Mouse (Mus musculus) heart, embryonic 11.5 days (tissue): ENCODE data around the gene Gmip. TPM values are rescaled to one million over a fixed set of nuclear protein-coding genes. Genes with fewer than 3 reads are reported as not detected.

Source experiments
- ATAC-seq: fragments of 200-750 bp; cut with Nextera tagmentation; replicated peaks from 2 replicates; pipeline ENCODE4 v1.8.0; 2017; ENCODE audit warnings: moderate library complexity; ENCODE audit not compliant: insufficient number of reproducible peaks, low FRiP score, low TSS enrichment
- H3K27ac ChIP-seq: fragments of 300-500 bp; sonication (generic); 2 replicates; pipeline ENCODE4 v1.5.1; 2014; ENCODE audit warnings: mild to moderate bottlenecking, low read depth, low read length
- H3K27me3 ChIP-seq: fragments of 300-500 bp; sonication (generic); 2 replicates; pipeline ENCODE4 v1.6.1; 2014; ENCODE audit warnings: mild to moderate bottlenecking, low read length, mixed read lengths; ENCODE audit not compliant: control insufficient read depth, insufficient read depth
- H3K36me3 ChIP-seq: fragments of 300-500 bp; sonication (generic); 2 replicates; pipeline ENCODE4 v1.6.1; 2014; ENCODE audit warnings: mild to moderate bottlenecking, low read length, moderate library complexity, mixed read lengths; ENCODE audit not compliant: control insufficient read depth, insufficient read depth
- H3K4me1 ChIP-seq: fragments of 300-500 bp; sonication (generic); 2 replicates; pipeline ENCODE4 v1.6.1; 2014; ENCODE audit warnings: low read length; ENCODE audit not compliant: control insufficient read depth, insufficient read depth
- H3K4me2 ChIP-seq: fragments of 300-500 bp; sonication (generic); 2 replicates; pipeline ENCODE4 v1.6.1; 2014; ENCODE audit warnings: mild to moderate bottlenecking, moderate library complexity
- H3K4me3 ChIP-seq: fragments of 300-500 bp; sonication (generic); 2 replicates; pipeline ENCODE4 v1.5.1; 2014; ENCODE audit warnings: low read depth, low read length
- H3K9ac ChIP-seq: fragments of 300-500 bp; sonication (generic); 2 replicates; pipeline ENCODE4 v1.6.1; 2014; ENCODE audit warnings: mild to moderate bottlenecking, low read depth, low read length, moderate library complexity
- H3K9me3 ChIP-seq: fragments of 300-500 bp; sonication (generic); replicated peaks from 2 replicates; pipeline ENCODE4 v1.6.1; 2016; ENCODE audit warnings: low read length; ENCODE audit not compliant: control insufficient read depth
- WGBS: fragments of 180-500 bp; shearing (Covaris S2); extraction: QIAGEN DNeasy Blood & Tissue Kit; methylation state at CpG from one replicate; pipeline ENCODE4 v1.1.7; 2014; ENCODE audit not compliant: insufficient replicate concordance; 5-methylcytosine and 5-hydroxymethylcytosine counted together
- polyA plus RNA-seq: library from polyadenylated mRNA; unstranded; fragments of >200 nt; fragmentation: Nextera tagmentation; extraction: Ambion mirVana; gene quantifications from 2 replicates; pipeline ENCODE4 v1.2.1, GENCODE M21; 2014

The Gmip gene
- polyA plus RNA-seq, 1 experiment from 2014 or later: 7.8 TPM

- no peaks in the 10 kb centered on the region for H3K27me3 ChIP-seq
- no peaks in the 10 kb centered on the region for H3K36me3 ChIP-seq
- H3K4me2 ChIP-seq: no peak overlapping the region
- H3K4me3 ChIP-seq: no peak overlapping the region
- ATAC-seq: no peak
- WGBS: 47% methylated on average over 4 of the region's 4 CpGs
- no peaks in the 10 kb centered on the region for H3K4me1 ChIP-seq
- H3K27ac ChIP-seq: no peak overlapping the region
- no peak overlapping the region for H3K9ac ChIP-seq
- no peaks in the 10 kb centered on the region for H3K9me3 ChIP-seq
Measured at GRCm38 (mm10) chr8:69860807-69861206, 52.3 kb downstream of the Gmip start.

- no peaks in the 10 kb centered on the region for H3K4me1 ChIP-seq
- no peak overlapping the region for H3K4me3 ChIP-seq
- no peak overlapping the region for H3K4me2 ChIP-seq
- no peak for ATAC-seq
- no peaks in the 10 kb centered on the region for H3K9me3 ChIP-seq
- H3K9ac ChIP-seq: no peak overlapping the region
- no peaks in the 10 kb centered on the region for H3K27me3 ChIP-seq
- WGBS: 50% methylated on average over 2 of the region's 2 CpGs
- no peaks in the 10 kb centered on the region for H3K36me3 ChIP-seq
- H3K27ac ChIP-seq: no peak overlapping the region
Measured at GRCm38 (mm10) chr8:69861251-69861650, 52.8 kb downstream of the Gmip start.

- WGBS: 65% methylated on average over 5 of the region's 5 CpGs
- H3K4me1 ChIP-seq: no peaks in the 10 kb centered on the region
Measured at GRCm38 (mm10) chr8:69863387-69864020, 55.0 kb downstream of the Gmip start.

GRCm38 (mm10) chr8:69864180-69864579 is 55.7 kb downstream of the Gmip start:
- Histone ChIP-seq H3K9me3 (no peaks in the 10 kb centered on the region), H3K36me3 (no peaks in the 10 kb centered on the region), H3K9ac (no peak overlapping the region), H3K27ac (no peak overlapping the region), H3K4me2 (no peak overlapping the region), H3K4me3 (no peak overlapping the region), H3K27me3 (no peaks in the 10 kb centered on the region), H3K4me1 (no peaks in the 10 kb centered on the region)
- ATAC-seq: no peak
- 58% methylated on average over 5 of the region's 5 CpGs for WGBS

More at GRCm38 (mm10) chr8:69863387-69864020, 55.0 kb downstream of the Gmip start:
- Histone ChIP-seq H3K27ac (no peak overlapping the region), H3K4me2 (no peak overlapping the region), H3K9ac (0 out of 2 replicates have a peak overlapping the region, but pooled peaks have one; percentile 16), H3K4me3 (no peak overlapping the region), H3K9me3 (no peaks in the 10 kb centered on the region), H3K36me3 (no peaks in the 10 kb centered on the region), H3K27me3 (no peaks in the 10 kb centered on the region)
- no peak for ATAC-seq

GRCm38 (mm10) chr8:69867696-69868326 is 59.3 kb downstream of the Gmip start:
- peaks cover 7% of the 10 kb centered on the region for H3K27me3 ChIP-seq
- no peaks in the 10 kb centered on the region for H3K4me1 ChIP-seq
- H3K4me3 ChIP-seq: no peak overlapping the region
- H3K4me2 ChIP-seq: no peak overlapping the region
- H3K9ac ChIP-seq: no peak overlapping the region
- H3K27ac ChIP-seq: no peak overlapping the region
- H3K9me3 ChIP-seq: no peaks in the 10 kb centered on the region
- 58% methylated on average over 5 of the region's 5 CpGs for WGBS
- no peaks in the 10 kb centered on the region for H3K36me3 ChIP-seq
- no peak for ATAC-seq

GRCm38 (mm10) chr8:69870003-69870765 is 61.7 kb downstream of the Gmip start:
- H3K9ac ChIP-seq: no peak overlapping the region
- no peak for ATAC-seq
- no peak overlapping the region for H3K27ac ChIP-seq
- H3K4me1 ChIP-seq: no peaks in the 10 kb centered on the region
- WGBS: 71% methylated on average over 11 of the region's 11 CpGs
- H3K9me3 ChIP-seq: no peaks in the 10 kb centered on the region
- H3K36me3 ChIP-seq: no peaks in the 10 kb centered on the region
- no peak overlapping the region for H3K4me2 ChIP-seq
- H3K4me3 ChIP-seq: no peak overlapping the region
- H3K27me3 ChIP-seq: peaks cover 14% of the 10 kb centered on the region

- Histone ChIP-seq H3K4me2 (no peak overlapping the region), H3K4me1 (no peaks in the 10 kb centered on the region), H3K9ac (no peak overlapping the region), H3K36me3 (no peaks in the 10 kb centered on the region), H3K27me3 (peaks cover 14% of the 10 kb centered on the region), H3K9me3 (no peaks in the 10 kb centered on the region), H3K4me3 (no peak overlapping the region), H3K27ac (no peak overlapping the region)
- WGBS: 82% methylated on average over 6 of the region's 6 CpGs
- no peak for ATAC-seq
Measured at GRCm38 (mm10) chr8:69870907-69871306, 62.4 kb downstream of the Gmip start.
